Mouse (Mus musculus) granulocyte monocyte progenitor cell, adult 5-6 weeks (primary cell): ENCODE results near the gene Usp18. TPM values are rescaled to one million over a fixed set of nuclear protein-coding genes. Genes with fewer than 3 reads are reported as not detected.
A peak's percentile ranks its signal among the peaks of the same experiment; 100 is the strongest.

Source experiments
- ATAC-seq: replicated peaks from 2 replicates; pipeline ENCODE4 v1.8.0; 2016; ENCODE audit warnings: mild to moderate bottlenecking, moderate TSS enrichment, inconsistent platforms; ENCODE audit not compliant: poor library complexity, severe bottlenecking
- total RNA-seq, 2 experiments: library from RNA; stranded (forward) in 1 of 2; stranded (reverse) in 1 of 2; fragments of 200-712, 200-1000 nt in 1 of 2; fragments of >200 nt in 1 of 2; fragmentation: Nextera tagmentation in 1 of 2; gene quantifications; 2 replicates each; pipeline ENCODE4 v1.2.3; 2014 to 2017

Usp18 gene
- total RNA-seq, 2 experiments from 2014 or later, result 0.82 TPM; not detected in 1

- ATAC-seq, result no peak
These were observed 22.7 kb upstream of the Usp18 start for GRCm38 (mm10) chr6:121223001-121223400.

GRCm38 (mm10) chr6:121224067-121224466 lies 21.6 kb upstream of the Usp18 start:
- no peak for ATAC-seq

DNA sequence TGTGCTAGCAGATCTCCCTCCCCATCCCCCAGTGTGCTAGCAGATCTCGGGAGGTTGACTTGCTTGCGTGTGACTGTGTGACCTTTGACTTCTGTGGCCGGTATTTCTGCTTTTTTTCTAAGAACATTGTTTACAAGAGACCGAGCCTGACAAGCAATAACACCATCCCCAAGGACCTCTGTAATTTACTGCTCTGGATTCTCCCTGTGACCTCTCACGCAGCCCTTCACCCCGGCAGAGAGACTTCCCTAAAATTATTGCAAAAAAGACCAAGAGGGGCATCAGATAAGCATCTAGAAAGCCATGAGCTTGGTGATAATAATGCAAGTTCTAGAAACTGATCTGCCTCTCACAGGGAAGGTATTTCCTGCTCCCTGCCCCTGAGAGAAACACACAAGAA lies 20.7 kb upstream of the Usp18 start:
- ATAC-seq, result peak; percentile 40

DNA sequence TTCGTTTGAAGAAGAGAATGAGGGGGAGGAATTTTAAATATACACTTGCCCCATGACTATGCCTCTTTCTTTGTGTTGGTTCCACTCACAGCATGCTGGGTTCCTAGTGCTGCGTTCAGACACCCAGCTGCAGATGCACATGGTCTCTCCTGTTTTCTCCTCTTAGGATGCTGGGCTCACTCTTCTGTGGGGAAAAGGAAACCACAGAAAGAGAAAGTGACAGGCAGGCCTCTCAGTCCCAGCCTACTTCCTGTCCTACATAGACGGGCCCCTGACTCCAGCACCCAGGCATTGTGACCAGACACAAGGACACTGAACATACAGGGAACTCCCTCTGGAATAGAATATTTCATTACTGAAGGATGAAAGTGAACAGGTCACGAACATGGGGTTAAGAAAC lies 19.7 kb upstream of the Usp18 start:
- peak; percentile 43 for ATAC-seq

GRCm38 (mm10) chr6:121226744-121227143 lies 19.0 kb upstream of the Usp18 start:
- peak; percentile 72 for ATAC-seq

- ATAC-seq, result no peak
These were observed 17.3 kb upstream of the Usp18 start for GRCm38 (mm10) chr6:121228421-121228820.

GRCm38 (mm10) chr6:121232652-121233051 lies 13.1 kb upstream of the Usp18 start:
- no peak for ATAC-seq

GRCm38 (mm10) chr6:121236386-121236785 lies 9.3 kb upstream of the Usp18 start:
- no peak for ATAC-seq

GRCm38 (mm10) chr6:121238209-121238608 lies 7.5 kb upstream of the Usp18 start:
- no peak for ATAC-seq

- ATAC-seq, result peak; percentile 20
These were observed 3.9 kb upstream of the Usp18 start for GRCm38 (mm10) chr6:121241780-121242179.

DNA sequence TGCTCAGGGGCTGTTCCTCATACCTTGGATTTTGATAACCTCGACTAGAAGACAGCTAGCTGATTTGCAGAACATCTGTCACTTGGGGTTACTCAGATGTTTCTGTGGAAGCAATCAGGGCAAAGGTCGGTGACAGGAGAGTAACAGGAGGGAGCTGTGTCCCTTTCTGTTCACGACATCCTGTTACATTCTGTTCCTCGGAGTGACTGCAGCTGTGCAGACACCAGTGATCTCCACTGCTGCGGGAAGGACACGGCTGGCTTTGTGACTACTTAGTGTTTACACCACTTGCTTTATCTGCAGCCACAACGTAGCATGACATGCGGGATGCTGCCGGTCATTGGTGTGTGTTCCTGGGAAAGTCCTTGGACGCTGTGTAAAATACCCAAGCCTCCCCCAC lies 2.5 kb upstream of the Usp18 start:
- ATAC-seq, result no peak

DNA sequence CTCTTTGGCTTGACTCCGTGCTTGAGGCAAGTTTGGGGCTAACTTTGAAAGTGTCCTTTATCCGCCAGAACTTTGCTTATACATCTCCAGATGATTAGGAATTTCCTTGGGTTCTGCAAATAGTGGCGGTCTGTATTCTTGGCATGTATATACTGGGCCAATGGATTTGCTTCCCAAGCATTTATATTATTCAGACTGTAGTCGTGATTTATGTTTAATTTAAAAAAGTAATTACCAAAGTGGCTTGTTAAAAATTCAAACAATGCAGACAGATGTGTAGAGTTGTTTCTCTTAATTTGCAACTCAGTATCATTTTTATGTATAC lies 293 bp downstream of the Usp18 start:
- no peak for ATAC-seq

GRCm38 (mm10) chr6:121250406-121250805 lies 4.7 kb downstream of the Usp18 start:
- ATAC-seq, result no peak

GRCm38 (mm10) chr6:121251256-121251655 lies 5.5 kb downstream of the Usp18 start:
- peak; percentile 56 for ATAC-seq

GRCm38 (mm10) chr6:121260548-121260947 lies 14.8 kb downstream of the Usp18 start:
- peak; percentile 80 for ATAC-seq

DNA sequence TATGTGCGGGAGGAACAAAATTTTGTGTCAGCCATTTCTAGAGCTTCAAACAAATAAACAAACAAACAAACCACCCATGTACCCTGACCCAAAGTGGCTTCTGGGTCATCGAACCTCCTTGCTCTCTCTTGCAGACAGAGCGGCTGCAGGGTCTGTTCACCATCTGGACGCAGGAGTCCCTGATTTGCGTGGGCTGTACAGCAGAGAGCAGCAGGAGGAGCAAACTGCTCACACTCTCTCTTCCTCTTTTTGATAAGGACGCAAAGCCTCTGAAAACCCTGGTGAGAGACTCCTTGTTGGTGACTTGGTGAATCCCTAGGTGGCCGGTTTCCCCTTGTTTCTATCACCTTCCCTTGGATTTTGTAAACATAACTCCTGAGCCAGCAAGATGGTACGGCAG lies 15.5 kb downstream of the Usp18 start:
- ATAC-seq, result peak; percentile 89

DNA sequence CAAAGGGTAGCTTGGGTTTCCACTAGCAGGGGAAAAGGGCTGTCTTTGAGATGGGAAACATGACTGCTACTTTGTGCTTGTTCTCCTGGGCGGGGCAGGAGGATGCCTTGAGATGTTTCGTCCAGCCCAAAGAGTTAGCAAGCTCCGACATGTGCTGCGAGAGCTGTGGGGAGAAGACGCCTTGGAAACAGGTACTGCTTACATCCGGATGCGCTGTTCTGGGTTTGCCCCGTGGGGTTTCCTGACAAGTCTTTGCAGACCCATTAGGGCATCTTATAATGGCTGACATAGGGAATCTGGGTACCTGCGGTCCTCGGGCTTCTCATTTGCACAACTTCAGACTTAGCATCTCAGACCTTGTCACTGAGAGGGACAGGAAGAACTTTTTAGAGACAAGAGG lies 16.3 kb downstream of the Usp18 start:
- ATAC-seq, result no peak

DNA sequence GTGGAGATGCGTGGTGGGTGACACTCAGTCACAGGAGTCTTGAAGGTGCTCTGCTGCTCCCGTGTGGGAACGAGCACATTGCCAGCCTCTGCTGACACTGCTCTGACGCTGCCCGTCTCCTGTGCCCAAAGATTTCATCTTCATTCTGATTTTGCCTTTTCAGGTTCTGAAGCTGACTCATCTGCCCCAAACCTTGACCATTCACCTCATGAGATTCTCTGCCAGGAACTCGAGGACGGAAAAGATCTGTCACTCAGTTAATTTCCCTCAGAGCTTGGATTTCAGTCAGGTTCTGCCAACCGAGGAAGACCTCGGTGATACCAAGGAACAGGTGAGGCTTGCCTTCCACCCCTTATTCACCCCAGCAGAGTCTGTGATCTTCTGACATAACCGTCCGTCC lies 16.8 kb downstream of the Usp18 start:
- ATAC-seq, result no peak

- no peak for ATAC-seq
These were observed 24.4 kb downstream of the Usp18 start for GRCm38 (mm10) chr6:121270156-121270555.

DNA sequence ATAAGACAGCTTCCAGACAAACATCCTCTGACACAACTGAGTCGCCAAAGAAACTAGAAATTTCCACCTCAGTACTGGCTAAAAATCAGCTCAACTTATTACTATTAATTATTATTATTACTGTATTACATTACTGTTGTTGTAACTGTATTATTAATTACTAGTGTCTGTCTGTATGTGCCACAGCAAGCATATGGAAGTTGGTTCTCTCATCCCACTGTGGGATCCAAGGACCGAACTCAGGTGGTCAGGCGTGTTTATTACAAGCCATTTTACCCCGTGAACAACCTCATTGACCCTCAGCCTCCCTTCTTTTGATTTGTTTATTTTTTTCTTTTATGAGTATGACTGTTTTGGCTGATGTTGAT lies 26.0 kb downstream of the Usp18 start:
- no peak for ATAC-seq

DNA sequence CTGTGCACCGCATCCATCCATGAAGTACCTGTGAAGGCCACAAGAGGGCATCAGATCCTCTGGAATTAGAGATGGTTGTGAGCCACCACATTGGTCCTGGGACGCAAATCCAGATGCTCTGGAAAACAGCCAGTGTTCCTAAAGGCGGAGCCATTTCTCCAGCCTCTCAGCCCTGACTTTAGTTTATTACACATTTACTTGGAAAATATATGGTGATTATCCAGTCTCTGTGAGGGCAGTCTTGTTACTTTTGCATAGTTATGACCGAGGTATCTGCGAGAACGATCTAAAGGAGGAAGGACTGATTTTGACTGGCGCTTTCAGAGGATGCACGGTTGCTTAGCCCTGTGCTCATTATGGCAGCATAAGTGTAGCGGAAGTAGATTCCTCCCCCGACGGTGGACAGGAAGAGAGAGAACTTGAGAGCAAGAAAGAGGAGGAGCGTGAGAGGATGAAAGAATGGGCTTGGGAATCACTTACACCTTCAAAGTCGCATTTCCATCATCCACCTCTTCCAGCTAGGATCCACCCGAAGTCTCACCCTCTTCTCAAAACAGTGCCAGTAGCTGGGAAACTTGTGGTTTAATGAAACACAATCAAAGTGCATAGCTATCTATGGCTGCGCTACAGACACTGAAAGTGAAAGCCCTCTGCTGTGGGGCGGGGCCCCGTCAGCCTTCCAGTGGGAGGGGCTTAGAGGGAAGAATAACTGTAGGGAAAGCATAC lies 26.5 kb downstream of the Usp18 start:
- ATAC-seq, result peak; percentile 91

DNA sequence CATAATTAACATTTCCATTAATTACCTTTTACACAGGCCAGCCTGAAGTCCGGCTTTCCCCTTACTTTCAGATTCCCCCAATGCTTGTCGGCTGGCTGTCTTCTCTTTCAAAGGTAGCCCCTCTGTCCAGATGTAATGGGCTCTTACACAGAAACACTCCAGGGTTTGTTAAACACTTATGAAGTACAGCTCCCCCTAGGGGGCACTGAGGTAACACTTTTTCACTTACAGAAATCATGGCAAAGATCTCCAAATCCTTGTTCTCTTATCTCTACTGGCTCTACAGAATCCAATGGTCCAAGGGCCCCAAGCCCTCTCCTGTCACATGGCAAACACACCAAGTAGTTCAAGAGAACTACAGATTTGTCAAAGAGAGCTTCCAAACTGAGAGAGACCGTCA lies 28.6 kb downstream of the Usp18 start:
- peak; percentile 31; the same call in 1 of the 2 replicates for ATAC-seq

DNA sequence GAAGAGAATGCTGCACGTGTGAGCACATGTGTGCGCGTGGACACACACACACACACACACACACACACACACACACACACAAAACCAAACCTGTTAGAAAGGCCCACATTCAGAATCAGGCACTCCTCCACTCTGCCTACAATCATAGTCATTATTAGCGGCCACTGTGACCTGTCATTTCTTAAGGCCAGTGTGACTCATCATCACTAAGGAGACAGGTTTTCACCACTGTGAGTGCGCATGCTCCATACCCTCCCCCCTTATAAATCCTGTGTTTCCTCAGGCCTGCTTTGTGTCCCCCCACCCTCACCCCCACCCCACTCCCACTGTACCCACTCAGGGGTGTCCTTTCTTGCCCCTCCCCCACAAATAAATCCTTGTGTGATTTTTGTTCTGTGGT lies 38.4 kb downstream of the Usp18 start:
- ATAC-seq, result no peak
